Mouse (Mus musculus): Measurements from ENCODE around the gene Erbb2. TPM values are rescaled to one million over a fixed set of nuclear protein-coding genes. Genes with fewer than 3 reads are reported as not detected.

Erbb2 gene
- polyA plus RNA-seq, 1 experiment from 2014 or later, result 48.0 TPM

DNA sequence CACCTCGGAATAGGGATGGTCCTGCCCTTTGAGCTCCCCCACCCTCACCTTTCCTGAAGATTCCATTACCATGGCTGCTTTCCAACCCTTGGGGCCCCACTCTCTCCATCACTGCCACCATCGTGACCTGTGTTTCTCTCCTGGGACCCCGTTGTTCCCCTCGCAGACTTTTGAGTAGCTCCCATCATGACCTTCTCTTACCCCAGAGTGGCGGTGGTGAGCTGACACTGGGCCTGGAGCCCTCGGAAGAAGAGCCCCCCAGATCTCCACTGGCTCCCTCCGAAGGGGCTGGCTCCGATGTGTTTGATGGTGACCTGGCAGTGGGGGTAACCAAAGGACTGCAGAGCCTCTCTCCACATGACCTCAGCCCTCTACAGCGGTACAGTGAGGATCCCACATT lies 23.5 kb downstream of the Erbb2 start:
- Histone ChIP-seq H3K27me3 (no peaks in the 10 kb centered on the region), H3K9me3 (replicated peaks) (no peaks in the 10 kb centered on the region), H3K4me2 (no peak overlapping the region), H3K27ac (no peak overlapping the region), H3K9ac (no peak overlapping the region), H3K4me1 (peaks cover 9% of the 10 kb centered on the region), H3K4me3 (replicated peaks) (no peak overlapping the region), H3K36me3 (peaks cover 68% of the 10 kb centered on the region)
- no peak for ATAC-seq (replicated peaks; ENCODE audit: low FRiP score)
- 87% methylated on average over 9 of the region's 9 CpGs for WGBS

GRCm38 (mm10) chr11:98437441-98437840 lies 25.2 kb downstream of the Erbb2 start:
- Histone ChIP-seq H3K4me3 (replicated peaks) (peak overlapping the region; percentile 65; the same call in 1 of the 2 replicates), H3K9me3 (replicated peaks) (no peaks in the 10 kb centered on the region), H3K4me2 (peak overlapping the region; percentile 78; the same call in 1 of the 2 replicates), H3K4me1 (peaks cover 9% of the 10 kb centered on the region), H3K27me3 (no peaks in the 10 kb centered on the region), H3K36me3 (peaks cover 51% of the 10 kb centered on the region), H3K9ac (no peak overlapping the region), H3K27ac (0 out of 2 replicates have a peak overlapping the region, but pooled peaks have one; percentile 48)
- whole genome bisulfite sequencing, result 77% methylated on average over 6 of the region's 6 CpGs
- ATAC-seq (replicated peaks; ENCODE audit: low FRiP score), result no peak

GRCm38 (mm10) chr11:98438331-98439158 lies 26.3 kb downstream of the Erbb2 start, which contains the start of gene Mien1:
TSS of gene Mien1 (minus strand) at chr11:98438991.
- no peaks in the 10 kb centered on the region for H3K9me3 ChIP-seq (replicated peaks)
- H3K36me3 ChIP-seq, result peaks cover 40% of the 10 kb centered on the region
- H3K4me3 ChIP-seq (replicated peaks), result peak within 1 kb of the TSS; percentile 65
- WGBS, result 2% methylated on average over 43 of the region's 43 CpGs
- H3K4me1 ChIP-seq, result peaks cover 9% of the 10 kb centered on the region
- peak; percentile 87 for ATAC-seq (replicated peaks; ENCODE audit: low FRiP score)
- H3K27ac ChIP-seq, result peak within 1 kb of the TSS; percentile 48
- no peaks in the 10 kb centered on the region for H3K27me3 ChIP-seq
- peak within 1 kb of the TSS; percentile 78 for H3K4me2 ChIP-seq
- peak within 1 kb of the TSS; percentile 50 for H3K9ac ChIP-seq

DNA sequence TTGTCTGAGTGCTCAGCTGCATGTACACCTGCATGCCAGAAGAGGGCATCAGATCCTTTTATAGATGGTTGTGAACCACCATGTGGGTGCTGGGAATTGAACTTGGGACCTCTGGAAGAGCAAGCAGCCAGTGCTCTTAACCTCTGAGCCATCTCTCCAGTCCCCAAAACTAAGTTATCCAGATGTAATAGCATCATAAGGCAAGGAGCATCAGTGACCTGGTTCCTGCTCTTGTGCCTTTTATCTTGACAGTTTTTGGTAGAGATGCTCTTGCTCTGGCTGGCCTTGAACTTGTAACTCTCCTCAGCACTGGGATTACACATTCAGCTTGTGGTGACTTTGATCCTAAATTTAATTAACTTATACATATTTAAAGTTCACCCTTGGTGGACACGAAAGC lies 31.4 kb downstream of the Erbb2 start:
- WGBS, result 89% methylated on average over 1 of the region's 1 CpGs
- no peak overlapping the region for H3K9ac ChIP-seq
- H3K4me3 ChIP-seq (replicated peaks), result no peak overlapping the region
- no peaks in the 10 kb centered on the region for H3K36me3 ChIP-seq
- H3K27ac ChIP-seq, result no peak overlapping the region
- H3K4me2 ChIP-seq, result no peak overlapping the region
- H3K4me1 ChIP-seq, result peaks cover 31% of the 10 kb centered on the region
- no peak for ATAC-seq (replicated peaks; ENCODE audit: low FRiP score)
- no peaks in the 10 kb centered on the region for H3K9me3 ChIP-seq (replicated peaks)
- H3K27me3 ChIP-seq, result peaks cover 27% of the 10 kb centered on the region

- peak overlapping the region; percentile 50; the same call in 1 of the 2 replicates for H3K4me2 ChIP-seq
- no peak for ATAC-seq (replicated peaks; ENCODE audit: low FRiP score)
- H3K36me3 ChIP-seq, result no peaks in the 10 kb centered on the region
- WGBS, result 45% methylated on average over 1 of the region's 1 CpGs
- peaks cover 29% of the 10 kb centered on the region for H3K27me3 ChIP-seq
- H3K4me1 ChIP-seq, result peaks cover 46% of the 10 kb centered on the region
- no peak overlapping the region for H3K9ac ChIP-seq
- peak overlapping the region; percentile 96 for H3K27ac ChIP-seq
- H3K9me3 ChIP-seq (replicated peaks), result no peaks in the 10 kb centered on the region
- H3K4me3 ChIP-seq (replicated peaks), result no peak overlapping the region
These were observed 33.0 kb downstream of the Erbb2 start for GRCm38 (mm10) chr11:98445238-98445637.

DNA sequence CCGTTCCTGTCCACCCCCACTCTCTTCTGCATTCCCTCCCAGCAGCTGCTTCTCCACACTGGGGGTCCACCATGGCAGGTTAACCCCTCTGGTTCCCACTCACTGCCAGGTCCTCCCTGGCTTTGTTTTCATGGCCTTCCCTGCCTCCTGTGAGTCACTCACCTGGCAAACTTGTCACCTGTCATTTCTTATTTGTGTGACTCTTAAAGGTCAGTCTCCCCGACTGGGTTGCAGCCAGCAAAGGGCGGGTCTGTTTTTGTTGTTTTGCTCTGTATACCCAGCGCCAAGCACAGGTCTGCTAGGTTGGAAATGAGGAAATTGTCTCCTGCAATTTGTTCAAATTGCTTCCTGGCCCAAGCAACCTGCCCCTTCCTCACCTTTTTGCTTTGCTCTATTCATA lies 33.4 kb downstream of the Erbb2 start:
- peak overlapping the region; percentile 50 for H3K4me2 ChIP-seq
- no peak for ATAC-seq (replicated peaks; ENCODE audit: low FRiP score)
- WGBS, result 39% methylated on average over 4 of the region's 4 CpGs
- H3K36me3 ChIP-seq, result no peaks in the 10 kb centered on the region
- peaks cover 50% of the 10 kb centered on the region for H3K4me1 ChIP-seq
- no peaks in the 10 kb centered on the region for H3K9me3 ChIP-seq (replicated peaks)
- peak overlapping the region; percentile 96 for H3K27ac ChIP-seq
- H3K27me3 ChIP-seq, result peaks cover 29% of the 10 kb centered on the region
- no peak overlapping the region for H3K4me3 ChIP-seq (replicated peaks)
- no peak overlapping the region for H3K9ac ChIP-seq

DNA sequence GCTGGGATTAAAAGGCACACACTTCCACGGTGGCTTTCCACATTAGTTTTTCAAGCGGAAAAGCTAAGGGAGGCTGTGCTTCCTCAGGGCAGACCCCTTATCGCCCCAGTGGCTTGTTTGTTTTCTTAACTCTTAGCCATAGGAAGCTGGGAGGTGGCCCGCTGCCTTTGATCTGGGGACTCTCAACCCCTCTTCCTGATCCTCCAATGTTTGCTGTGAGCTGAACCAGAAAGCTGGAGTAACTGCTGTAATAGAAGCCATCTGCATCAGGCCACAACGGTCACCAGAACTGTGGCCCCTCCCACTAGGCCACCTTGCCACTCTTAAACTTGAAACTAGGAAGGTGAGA lies 33.9 kb downstream of the Erbb2 start, which contains the start of gene Grb7:
Gene Grb7, plus strand, starts transcription at position 182 of the 349 bp plus-strand sequence.
- ATAC-seq (replicated peaks; ENCODE audit: low FRiP score), result peak; percentile 44
- peak within 1 kb of the TSS; percentile 96 for H3K27ac ChIP-seq
- peaks cover 52% of the 10 kb centered on the region for H3K4me1 ChIP-seq
- WGBS, result 3% methylated on average over 5 of the region's 5 CpGs
- H3K9ac ChIP-seq, result peak within 1 kb of the TSS; percentile 35
- H3K36me3 ChIP-seq, result peaks cover 3% of the 10 kb centered on the region; the same call in 1 of the 2 replicates
- H3K4me3 ChIP-seq (replicated peaks), result peak within 1 kb of the TSS; percentile 47
- peak within 1 kb of the TSS; percentile 50 for H3K4me2 ChIP-seq
- H3K27me3 ChIP-seq, result peaks cover 29% of the 10 kb centered on the region
- H3K9me3 ChIP-seq (replicated peaks), result no peaks in the 10 kb centered on the region

GRCm38 (mm10) chr11:98446562-98447474 lies 34.5 kb downstream of the Erbb2 start:
- peak; percentile 74 for ATAC-seq (replicated peaks; ENCODE audit: low FRiP score)
- Histone ChIP-seq H3K4me1 (peaks cover 52% of the 10 kb centered on the region), H3K27ac (peak overlapping the region; percentile 96), H3K4me2 (peak overlapping the region; percentile 50), H3K9ac (peak overlapping the region; percentile 35), H3K36me3 (peaks cover 6% of the 10 kb centered on the region; the same call in 1 of the 2 replicates), H3K4me3 (replicated peaks) (peak overlapping the region; percentile 47), H3K9me3 (replicated peaks) (no peaks in the 10 kb centered on the region), H3K27me3 (peaks cover 29% of the 10 kb centered on the region)
- 3% methylated on average over 33 of the region's 33 CpGs for WGBS

DNA sequence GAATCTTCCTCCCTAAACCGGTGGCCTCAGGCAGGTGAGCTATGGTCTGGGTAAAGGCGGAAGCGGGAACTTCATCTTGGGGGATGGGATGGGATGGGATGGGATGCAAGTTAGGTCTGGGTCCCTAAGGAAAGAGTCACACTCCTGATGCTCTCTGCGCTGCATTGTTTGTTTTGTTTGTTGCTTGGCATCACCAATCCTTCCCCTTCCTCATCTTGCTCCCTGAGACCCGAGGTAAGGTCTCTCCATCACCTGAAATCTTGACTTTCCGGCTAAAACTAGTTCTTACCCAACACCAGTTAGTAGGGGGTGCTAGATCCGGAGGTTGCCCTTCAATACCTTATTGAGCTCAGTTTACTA lies 35.2 kb downstream of the Erbb2 start:
- ATAC-seq (replicated peaks; ENCODE audit: low FRiP score), result no peak

GRCm38 (mm10) chr11:98448191-98448790 lies 36.0 kb downstream of the Erbb2 start:
- H3K27me3 ChIP-seq, result peaks cover 29% of the 10 kb centered on the region
- no peaks in the 10 kb centered on the region for H3K9me3 ChIP-seq (replicated peaks)
- peak overlapping the region; percentile 96 for H3K27ac ChIP-seq
- peaks cover 20% of the 10 kb centered on the region for H3K36me3 ChIP-seq
- peak overlapping the region; percentile 47 for H3K4me3 ChIP-seq (replicated peaks)
- H3K9ac ChIP-seq, result peak overlapping the region; percentile 35
- ATAC-seq (replicated peaks; ENCODE audit: low FRiP score), result peak; percentile 43; the same call in 1 of the 2 replicates
- H3K4me1 ChIP-seq, result peaks cover 52% of the 10 kb centered on the region
- peak overlapping the region; percentile 61 for H3K4me2 ChIP-seq
- WGBS, result 35% methylated on average over 13 of the region's 13 CpGs

More for the DNA sequence above, 35.2 kb downstream of the Erbb2 start:
- Histone ChIP-seq H3K27ac (peak overlapping the region; percentile 96), H3K4me1 (peaks cover 52% of the 10 kb centered on the region), H3K4me2 (peak overlapping the region; percentile 50), H3K4me3 (replicated peaks) (peak overlapping the region; percentile 47), H3K9ac (peak overlapping the region; percentile 35), H3K36me3 (peaks cover 12% of the 10 kb centered on the region), H3K27me3 (peaks cover 29% of the 10 kb centered on the region), H3K9me3 (replicated peaks) (no peaks in the 10 kb centered on the region)
- 17% methylated on average over 7 of the region's 7 CpGs for WGBS

GRCm38 (mm10) chr11:98449419-98449818 lies 37.1 kb downstream of the Erbb2 start:
- peaks cover 32% of the 10 kb centered on the region for H3K36me3 ChIP-seq
- peaks cover 52% of the 10 kb centered on the region for H3K4me1 ChIP-seq
- peak overlapping the region; percentile 47 for H3K4me3 ChIP-seq (replicated peaks)
- H3K4me2 ChIP-seq, result peak overlapping the region; percentile 61
- H3K27ac ChIP-seq, result peak overlapping the region; percentile 83; the same call in 1 of the 2 replicates
- no peaks in the 10 kb centered on the region for H3K9me3 ChIP-seq (replicated peaks)
- peaks cover 29% of the 10 kb centered on the region for H3K27me3 ChIP-seq
- H3K9ac ChIP-seq, result no peak overlapping the region
- ATAC-seq (replicated peaks; ENCODE audit: low FRiP score), result no peak
- 69% methylated on average over 3 of the region's 3 CpGs for WGBS
